Mouse (Mus musculus) CH12F3 (cell line): ENCODE data around the gene Hcn3.

Experiments
- in situ Hi-C: fragments of 300-500 bp; cut with MboI; formaldehyde crosslinking; loops from 2 replicates; pipeline ENCODE4 v1.14.3; 2020; ENCODE audit warnings: low sequenced_read_pairs

The Hcn3 gene

GRCm38 (mm10) chr3:89101459-89101811 lies 58.6 kb downstream of the Hcn3 start:
- in situ Hi-C loops, result no loop called here

GRCm38 (mm10) chr3:89100811-89101210 lies 59.2 kb downstream of the Hcn3 start, which contains the start of gene Gm43738:
Gm43738 (minus strand) TSS chr3:89101099.
- in situ Hi-C loops, result no loop called here
